Mouse (Mus musculus) MEL (cell line): ENCODE results near the gene Ubac2. TPM values are rescaled to one million over a fixed set of nuclear protein-coding genes. Genes with fewer than 3 reads are reported as not detected.

ENCODE experiments used
- DNase-seq: peaks from one replicate; pipeline ENCODE4 v3.0.0; 2011; ENCODE audit warnings: low read depth, low spot score
- H3K27ac ChIP-seq: 2 replicates; pipeline ENCODE4 v1.5.1; 2012; ENCODE audit warnings: low read depth, mild to moderate bottlenecking, control low read depth, low read length, moderate library complexity; ENCODE audit not compliant: control insufficient read depth
- H3K27me3 ChIP-seq, 2 experiments: fragments of 150-350 bp in 1 of 2; sonication (generic) in 1 of 2; 2 replicates each; pipeline ENCODE4 v1.6.1; 2012; ENCODE audit warnings: low read length in 2 of 2, mild to moderate bottlenecking in 2 of 2, improper control_type of control experiment in 1 of 2, moderate library complexity in 1 of 2; ENCODE audit not compliant: insufficient read depth in 2 of 2, control insufficient read depth in 1 of 2
- H3K36me3 ChIP-seq, 2 experiments: 2 replicates each; pipeline ENCODE4 v1.6.1; 2012 to 2014; ENCODE audit warnings: low read length in 2 of 2, improper control_type of control experiment in 1 of 2, inconsistent platforms in 1 of 2, mild to moderate bottlenecking in 1 of 2; ENCODE audit not compliant: insufficient read depth in 2 of 2, control insufficient read depth in 1 of 2
- H3K4me1 ChIP-seq, 2 experiments: fragments of 150-350 bp in 1 of 2; sonication (generic) in 1 of 2; 2 replicates each; pipeline ENCODE4 v1.6.1; 2012; ENCODE audit warnings: low read length in 2 of 2, improper control_type of control experiment in 1 of 2, mild to moderate bottlenecking in 1 of 2; ENCODE audit not compliant: insufficient read depth in 2 of 2, control insufficient read depth in 1 of 2
- H3K4me3 ChIP-seq, 2 experiments: fragments of 150-350 bp in 1 of 2; sonication (generic) in 1 of 2; 2 replicates each; pipeline ENCODE4 v1.5.1; 2012; ENCODE audit warnings: low read depth in 2 of 2, low read length in 2 of 2, mild to moderate bottlenecking in 2 of 2, moderate library complexity in 2 of 2, control low read depth in 1 of 2, improper control_type of control experiment in 1 of 2; ENCODE audit not compliant: control insufficient read depth in 1 of 2, insufficient read depth in 1 of 2
- H3K79me2 ChIP-seq: 2 replicates; pipeline ENCODE4 v1.6.1; 2012; ENCODE audit warnings: mild to moderate bottlenecking, low read length, moderate library complexity; ENCODE audit not compliant: control insufficient read depth, poor library complexity, insufficient read depth
- H3K9ac ChIP-seq: 2 replicates; pipeline ENCODE4 v1.6.1; 2012; ENCODE audit warnings: low read depth, mild to moderate bottlenecking, control low read depth, low read length, moderate library complexity; ENCODE audit not compliant: control insufficient read depth, poor library complexity, severe bottlenecking
- H3K9me3 ChIP-seq: fragments of 150-350 bp; sonication (generic); replicated peaks from 2 replicates; pipeline ENCODE4 v1.6.1; 2012; ENCODE audit warnings: mild to moderate bottlenecking, low read length, improper control_type of control experiment, moderate library complexity; ENCODE audit not compliant: insufficient read depth
- BHLHE40 ChIP-seq: IDR thresholded peaks from 2 replicates; pipeline ENCODE4 v1.6.1; 2012; ENCODE audit warnings: low read depth, mild to moderate bottlenecking, inconsistent platforms, low read length, improper control_type of control experiment, borderline replicate concordance
- CHD1 ChIP-seq: IDR thresholded peaks from 2 replicates; pipeline ENCODE4 v1.6.1; 2012; ENCODE audit warnings: low read depth, mild to moderate bottlenecking, inconsistent platforms, low read length, improper control_type of control experiment
- E2F4 ChIP-seq: IDR thresholded peaks from 2 replicates; pipeline ENCODE4 v1.6.1; 2011; ENCODE audit warnings: low read depth, low read length, improper control_type of control experiment, borderline replicate concordance
- ELF1 ChIP-seq: IDR thresholded peaks from 2 replicates; pipeline ENCODE4 v1.6.1; 2014; ENCODE audit warnings: low read depth, mild to moderate bottlenecking, inconsistent platforms, low read length, improper control_type of control experiment, moderate library complexity
- ETS1 ChIP-seq: IDR thresholded peaks from 2 replicates; pipeline ENCODE4 v1.6.1; 2012; ENCODE audit warnings: low read depth, mild to moderate bottlenecking, inconsistent platforms, low read length, improper control_type of control experiment, moderate library complexity
- GABPA ChIP-seq: IDR thresholded peaks from 2 replicates; pipeline ENCODE4 v1.6.1; 2012; ENCODE audit warnings: low read depth, mild to moderate bottlenecking, inconsistent platforms, low read length, improper control_type of control experiment, moderate library complexity
- GATA1 ChIP-seq: IDR thresholded peaks from 2 replicates; pipeline ENCODE4 v1.6.1; 2011; ENCODE audit warnings: low read depth, low read length, improper control_type of control experiment
- JUND ChIP-seq: IDR thresholded peaks from 2 replicates; pipeline ENCODE4 v1.6.1; 2011; ENCODE audit warnings: low read depth, mild to moderate bottlenecking, improper control_type of control experiment, low read length
- MAFK ChIP-seq: IDR thresholded peaks from 2 replicates; pipeline ENCODE4 v1.6.1; 2011; ENCODE audit warnings: low read depth, mild to moderate bottlenecking, low read length, improper control_type of control experiment, borderline replicate concordance
- MAZ ChIP-seq: IDR thresholded peaks from 2 replicates; pipeline ENCODE4 v1.6.1; 2012; ENCODE audit warnings: low read depth, mild to moderate bottlenecking, inconsistent platforms, low read length, improper control_type of control experiment
- MEF2A ChIP-seq: IDR thresholded peaks from 2 replicates; pipeline ENCODE4 v1.6.1; 2014; ENCODE audit warnings: low read depth, mild to moderate bottlenecking, inconsistent platforms, low read length, improper control_type of control experiment; ENCODE audit not compliant: poor library complexity, insufficient replicate concordance, severe bottlenecking; ENCODE audit errors: extremely low read depth
- MYB ChIP-seq: IDR thresholded peaks from 2 replicates; pipeline ENCODE4 v1.6.1; 2011; ENCODE audit warnings: mild to moderate bottlenecking, low read depth, low read length, improper control_type of control experiment
- MYC ChIP-seq: IDR thresholded peaks from 2 replicates; pipeline ENCODE4 v1.6.1; 2011; ENCODE audit warnings: low read depth, mild to moderate bottlenecking, low read length, improper control_type of control experiment, moderate library complexity
- NELFE ChIP-seq: IDR thresholded peaks from 2 replicates; pipeline ENCODE4 v1.6.1; 2011; ENCODE audit warnings: low read depth, low read length, improper control_type of control experiment
- NRF1 ChIP-seq: IDR thresholded peaks from 2 replicates; pipeline ENCODE4 v1.6.1; 2014; ENCODE audit warnings: low read depth, mild to moderate bottlenecking, inconsistent platforms, low read length, improper control_type of control experiment, moderate library complexity; ENCODE audit not compliant: poor library complexity, insufficient read depth, severe bottlenecking
- POLR2A ChIP-seq, 2 experiments: IDR thresholded peaks; 2 replicates each; pipeline ENCODE4 v1.6.1; 2011 to 2012; ENCODE audit warnings: low read length in 2 of 2, mild to moderate bottlenecking in 2 of 2, control low read depth in 1 of 2, improper control_type of control experiment in 1 of 2, low read depth in 1 of 2, moderate library complexity in 1 of 2; ENCODE audit not compliant: control insufficient read depth in 1 of 2, insufficient read depth in 1 of 2, poor library complexity in 1 of 2
- POLR2AphosphoS5 ChIP-seq: IDR thresholded peaks from 2 replicates; pipeline ENCODE4 v1.6.1; 2012; ENCODE audit warnings: low read depth, borderline replicate concordance, mild to moderate bottlenecking, inconsistent platforms, low read length, moderate library complexity, mixed read lengths
- RAD21 ChIP-seq: IDR thresholded peaks from 2 replicates; pipeline ENCODE4 v1.6.1; 2011; ENCODE audit warnings: mild to moderate bottlenecking, low read depth, low read length, improper control_type of control experiment
- SIN3A ChIP-seq: IDR thresholded peaks from 2 replicates; pipeline ENCODE4 v1.6.1; 2012; ENCODE audit warnings: low read length, improper control_type of control experiment, inconsistent platforms
- SMC3 ChIP-seq: IDR thresholded peaks from 2 replicates; pipeline ENCODE4 v1.6.1; 2011; ENCODE audit warnings: low read depth, low read length, improper control_type of control experiment
- TAL1 ChIP-seq: IDR thresholded peaks from 2 replicates; pipeline ENCODE4 v1.6.1; 2012; ENCODE audit warnings: mild to moderate bottlenecking, inconsistent platforms, low read length, moderate library complexity, mixed read lengths
- TBP ChIP-seq: IDR thresholded peaks from 2 replicates; pipeline ENCODE4 v1.8.0; 2011; ENCODE audit warnings: low read depth, low read length, improper control_type of control experiment
- USF1 ChIP-seq: IDR thresholded peaks from 2 replicates; pipeline ENCODE4 v1.6.1; 2014; ENCODE audit warnings: low read depth, mild to moderate bottlenecking, inconsistent platforms, low read length, improper control_type of control experiment, moderate library complexity
- USF2 ChIP-seq, 2 experiments: IDR thresholded peaks; 2 replicates each; pipeline ENCODE4 v1.6.1; 2011 to 2012; ENCODE audit warnings: improper control_type of control experiment in 2 of 2, low read length in 2 of 2, borderline replicate concordance in 1 of 2, inconsistent platforms in 1 of 2, low read depth in 1 of 2, mild to moderate bottlenecking in 1 of 2; ENCODE audit not compliant: insufficient read depth in 1 of 2
- ZNF384 ChIP-seq: IDR thresholded peaks from 2 replicates; pipeline ENCODE4 v1.6.1; 2012; ENCODE audit warnings: low read depth, mild to moderate bottlenecking, inconsistent platforms, low read length, improper control_type of control experiment
- polyA plus RNA-seq, 2 experiments: library from polyadenylated mRNA; stranded (reverse) in 1 of 2; unstranded in 1 of 2; fragments of >175 nt in 1 of 2; fragments of >200 nt in 1 of 2; gene quantifications; 2 replicates each; pipeline versions ENCODE4 v1.2.1 to v1.2.4; 2012; ENCODE audit warnings: low replicate concordance in 2 of 2, low read depth in 1 of 2; ENCODE audit not compliant: insufficient read length in 2 of 2, insufficient read depth in 1 of 2, missing spikeins in 1 of 2
- total RNA-seq: library from RNA; depleted of rRNA; stranded (reverse); fragments of 300-350 nt; gene quantifications from 2 replicates; pipeline ENCODE4 v1.2.3, GENCODE M21; 2012

Gene Ubac2
- total and polyA plus RNA-seq, 3 experiments: 32.9 to 44.8 TPM; not detected in 1

- no peaks in the 10 kb centered on the region for H3K9me3 ChIP-seq
- H3K79me2 ChIP-seq: no peaks in the 10 kb centered on the region
- H3K9ac ChIP-seq: no peak overlapping the region
- no peak for DNase-seq
- no peak overlapping the region for H3K27ac ChIP-seq
- no peaks in the 10 kb centered on the region for H3K36me3 ChIP-seq
- H3K27me3 ChIP-seq: peaks cover 0 to 2% of the 10 kb centered on the region in 2 experiments; a peak in 2 of 4 replicates
- no peak overlapping the region for H3K4me3 ChIP-seq
- no peak for TF ChIP-seq POLR2A (IDR thresholded peaks at IDR 0.05; ENCODE audit: control insufficient read depth in 1 of 2, insufficient read depth in 1 of 2, low read depth in 1 of 2, low read length in 2 of 2, poor library complexity in 1 of 2)
- no peak for TF ChIP-seq MYC
- TF ChIP-seq JUND: no peak
- TF ChIP-seq MAFK: no peak
- no peak for TF ChIP-seq RAD21
- no peak for TF ChIP-seq MEF2A
- TF ChIP-seq E2F4: no peak
- no peak for TF ChIP-seq CHD1
- TF ChIP-seq GABPA: no peak
- no peak for TF ChIP-seq ETS1
- TF ChIP-seq NELFE: no peak
- no peak for TF ChIP-seq SMC3
- TF ChIP-seq MAZ: no peak
- TF ChIP-seq MYB: no peak
- no peak for TF ChIP-seq POLR2AphosphoS5
- TF ChIP-seq GATA1: no peak
- no peak for TF ChIP-seq NRF1
- no peaks in the 10 kb centered on the region for H3K4me1 ChIP-seq
Observed at GRCm38 (mm10) chr14:121851231-121851630, 27.2 kb upstream of the Ubac2 start.

DNA sequence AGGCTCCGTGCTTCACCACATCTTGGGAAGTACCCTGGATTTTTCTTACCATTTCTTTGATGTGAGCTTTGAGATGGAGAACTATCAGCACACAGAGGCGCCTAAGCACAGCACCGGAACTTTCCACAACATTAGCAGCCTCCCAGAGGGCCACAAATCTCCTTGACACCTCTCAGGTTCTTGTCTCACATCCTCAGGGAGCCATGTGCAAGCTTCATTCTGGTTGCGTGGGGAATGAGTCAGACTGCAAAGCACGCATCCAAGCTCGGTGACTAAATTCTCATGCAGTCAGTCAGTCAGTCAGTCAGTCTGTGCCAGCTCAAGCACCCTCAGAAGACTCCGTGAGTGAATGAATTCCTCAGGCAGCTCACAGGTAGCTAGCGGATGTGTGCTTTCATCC, 25.9 kb upstream of the Ubac2 start:
- H3K4me1 ChIP-seq: no peaks in the 10 kb centered on the region
- no peaks in the 10 kb centered on the region for H3K36me3 ChIP-seq
- H3K27ac ChIP-seq: no peak overlapping the region
- H3K9me3 ChIP-seq: no peaks in the 10 kb centered on the region
- no peak for TF ChIP-seq SMC3
- TF ChIP-seq ELF1: no peak
- no peak for TF ChIP-seq MYC
- no peak for TF ChIP-seq USF2 (IDR thresholded peaks at IDR 0.05; ENCODE audit: borderline replicate concordance in 1 of 2, insufficient read depth in 1 of 2, low read depth in 1 of 2, low read length in 2 of 2)
- TF ChIP-seq BHLHE40: no peak
- no peak for TF ChIP-seq POLR2A (IDR thresholded peaks at IDR 0.05; ENCODE audit: control insufficient read depth in 1 of 2, insufficient read depth in 1 of 2, low read depth in 1 of 2, low read length in 2 of 2, poor library complexity in 1 of 2)
- TF ChIP-seq TBP: no peak
- no peak for TF ChIP-seq MAZ
- TF ChIP-seq TAL1: no peak
- TF ChIP-seq SIN3A: no peak
- no peak for TF ChIP-seq MAFK
- no peak for TF ChIP-seq NRF1
- no peak for TF ChIP-seq GATA1
- TF ChIP-seq ZNF384: no peak
- TF ChIP-seq USF1: no peak
- no peak overlapping the region for H3K9ac ChIP-seq
- no peaks in the 10 kb centered on the region for H3K79me2 ChIP-seq
- peaks cover 0 to 2% of the 10 kb centered on the region in 2 experiments; a peak in 2 of 4 replicates for H3K27me3 ChIP-seq
- no peak for DNase-seq
- H3K4me3 ChIP-seq: no peak overlapping the region
